Mouse (Mus musculus) ES-CJ7 (cell line): ENCODE measurements at regions not wholly inside any gene's neighbourhood (a gene's known extent, or its start where the extent isn't known, plus 50 kb on each side); places are given as distances from the start of the nearest gene placed in this dataset.
A peak's percentile ranks its signal among the peaks of the same experiment; 100 is the strongest.

Experiments used
- DNase-seq: peaks from one replicate; pipeline ENCODE4 v3.0.0; 2011; ENCODE audit warnings: low read depth, low spot score

DNA sequence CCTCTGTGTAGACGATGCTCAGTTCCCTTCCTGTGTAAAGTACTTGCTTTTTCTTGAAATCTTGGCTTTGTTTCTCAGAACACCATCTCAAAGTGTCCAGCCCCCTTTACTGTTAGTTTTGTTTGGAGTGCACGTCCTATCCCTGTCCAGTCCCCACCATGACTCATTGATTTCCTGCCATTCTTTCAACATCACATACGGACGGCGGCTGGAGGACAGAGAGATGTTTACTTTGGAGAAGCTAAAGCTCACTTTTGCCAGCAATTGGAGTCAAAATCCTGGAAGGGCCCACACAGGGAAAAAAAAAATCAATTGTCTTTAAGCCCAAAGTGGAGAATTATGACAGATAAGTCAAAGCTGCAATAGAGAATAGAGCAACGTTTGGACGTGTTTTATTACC lies 51.8 kb downstream of the Gm5426 start:
- DNase-seq: no peak

DNA sequence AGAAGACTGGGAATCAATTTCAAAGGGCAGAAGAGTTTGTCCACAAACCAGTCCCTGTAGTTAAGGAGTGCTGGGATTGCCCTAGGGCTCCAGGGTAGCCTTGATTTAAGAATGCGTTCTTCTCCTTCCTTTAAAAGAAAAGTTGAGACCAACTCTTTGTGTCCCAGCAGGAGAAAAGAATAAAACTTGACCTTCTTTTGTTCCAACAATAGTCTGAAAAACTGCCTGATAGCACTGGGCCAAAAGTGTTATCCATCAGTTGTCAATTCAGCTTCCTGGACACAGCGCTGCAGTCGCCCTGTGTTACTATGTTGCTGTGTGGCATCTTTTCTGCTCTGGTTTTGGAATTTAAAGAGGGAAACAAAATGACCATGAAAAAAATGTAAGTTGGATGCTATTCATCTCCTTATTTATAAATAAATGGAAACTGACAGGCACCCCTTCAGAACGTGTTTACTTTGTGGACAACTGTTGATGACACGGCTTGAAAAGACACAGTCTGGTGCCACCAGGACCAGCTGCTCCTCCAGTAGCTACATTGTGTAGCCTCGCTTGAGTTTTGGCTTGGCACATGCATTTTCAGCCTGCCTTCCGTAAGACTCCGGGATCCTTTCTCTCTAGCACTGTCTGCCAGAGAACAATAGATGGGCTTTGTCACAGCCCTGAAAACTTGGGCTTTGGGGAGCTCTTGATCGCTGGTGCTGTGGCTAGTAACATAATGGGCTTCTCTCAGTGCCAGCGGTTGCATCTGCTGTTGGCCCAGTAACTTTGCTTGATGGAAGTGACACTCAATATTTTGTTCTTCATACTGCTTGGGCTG lies 54.0 kb downstream of the Gm5426 start:
- DNase-seq: peak; percentile 27

DNA sequence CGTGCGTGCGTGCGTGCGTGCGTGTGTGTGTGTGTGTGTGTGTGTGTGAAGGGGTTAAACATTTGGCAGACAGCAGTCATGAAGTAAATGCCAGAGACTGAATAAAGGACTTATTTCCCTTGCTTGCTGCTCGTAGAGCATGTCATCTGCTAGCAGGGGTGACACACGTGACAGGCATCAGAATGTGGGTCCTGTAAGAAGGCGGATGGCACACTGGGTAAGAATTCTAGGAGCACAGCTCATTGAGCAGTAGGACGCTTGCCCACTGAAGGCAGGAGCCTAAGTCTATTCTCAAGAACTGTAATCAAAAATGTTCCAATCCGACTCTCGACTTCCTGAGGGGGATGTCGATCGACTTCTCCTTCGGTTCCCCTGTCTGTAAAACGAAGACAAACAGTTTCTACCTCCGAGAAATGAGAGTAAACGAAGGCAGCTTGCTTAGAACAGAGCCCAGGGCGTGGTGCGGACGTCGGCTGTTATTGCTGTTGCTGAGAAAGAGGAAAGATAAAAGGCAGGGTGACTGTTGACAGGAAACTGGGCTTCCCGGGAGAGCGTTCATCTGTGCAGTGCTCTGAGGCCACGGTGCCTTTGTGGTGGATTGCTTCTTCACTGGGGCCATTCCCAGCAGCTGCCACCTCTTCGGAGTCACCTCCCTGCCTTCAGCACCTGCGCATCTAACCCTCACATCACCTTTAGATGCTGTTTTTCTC lies 64.7 kb downstream of the Gm5426 start:
- DNase-seq: no peak

DNA sequence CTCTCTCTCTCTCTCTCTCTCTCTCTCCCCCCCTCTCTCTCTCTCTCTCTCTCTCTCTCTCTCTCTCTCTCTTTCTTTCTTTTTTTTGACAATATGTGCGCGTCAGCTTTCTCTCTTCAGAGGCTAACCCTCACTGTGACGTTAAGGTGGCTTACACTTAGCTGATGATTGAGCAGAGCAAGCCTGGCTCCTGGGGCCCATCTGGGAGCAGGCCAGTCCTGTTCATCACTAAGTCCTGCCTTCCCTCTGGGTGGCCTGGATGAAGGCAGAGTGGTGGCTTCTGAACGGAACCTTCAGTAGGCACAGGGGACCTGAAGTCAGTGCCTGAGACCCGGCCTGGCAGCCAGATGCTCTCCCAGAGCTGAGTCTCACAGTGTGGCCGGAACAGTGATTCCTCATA lies 65.5 kb downstream of the Gm5426 start:
- DNase-seq: no peak

DNA sequence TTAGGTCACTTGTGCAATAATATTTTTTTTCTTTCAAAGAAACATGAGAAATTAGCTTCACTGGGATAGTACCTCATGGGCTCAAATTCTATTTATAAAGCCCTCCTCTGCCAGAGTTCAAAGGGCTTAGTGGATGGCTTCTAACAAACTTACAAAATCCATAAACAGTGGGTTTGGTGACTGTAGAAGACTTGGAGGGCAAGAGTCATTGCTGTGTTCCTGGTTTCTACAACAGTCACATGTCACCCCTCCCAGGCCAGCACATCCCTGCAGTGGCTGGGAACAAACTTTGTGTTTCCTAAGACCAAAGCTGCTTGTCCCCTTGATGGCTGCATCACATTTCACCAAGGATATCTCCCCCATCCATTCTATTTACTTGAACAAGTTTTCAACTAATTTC lies 66.5 kb downstream of the Gm5426 start:
- DNase-seq: no peak

DNA sequence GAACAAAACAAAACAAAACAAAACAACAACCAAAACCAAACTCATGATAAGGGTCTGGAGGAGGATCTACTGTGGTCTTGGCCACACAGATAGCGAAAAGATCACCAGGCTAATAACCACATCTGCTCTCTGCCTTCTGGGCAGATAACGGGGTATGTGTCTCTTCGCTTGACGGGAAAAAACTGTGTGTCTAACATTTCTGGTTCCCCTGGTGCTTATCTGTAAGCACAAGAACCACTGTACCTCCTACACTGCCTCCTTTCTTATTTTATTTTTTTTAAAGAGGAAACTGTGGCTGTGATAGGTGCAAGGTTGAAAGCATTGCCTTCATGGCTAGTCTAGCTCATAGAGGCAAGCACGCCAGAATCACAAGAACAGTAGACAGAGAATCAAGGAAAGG lies 67.8 kb downstream of the Gm5426 start:
- DNase-seq: no peak

DNA sequence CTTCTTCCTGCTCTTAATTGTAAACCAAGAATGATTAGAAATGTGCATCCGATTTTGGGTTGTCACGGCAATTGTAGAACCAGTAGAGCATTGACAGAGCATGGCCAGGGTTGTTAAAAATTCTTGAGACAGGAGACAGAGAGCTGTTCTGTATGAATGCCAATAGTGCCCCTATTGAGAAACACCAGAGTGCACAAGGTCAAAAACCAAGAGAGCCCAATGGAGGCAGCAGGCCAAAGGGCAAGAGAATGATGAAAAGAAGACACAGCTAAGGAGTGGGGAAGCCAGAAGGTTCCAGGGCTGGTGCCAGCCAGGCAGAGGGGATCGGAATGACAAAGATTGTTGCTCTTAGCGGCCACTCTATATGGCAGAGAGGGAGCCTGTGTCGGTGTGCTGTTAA lies 72.8 kb downstream of the Gm5426 start:
- DNase-seq: no peak

DNA sequence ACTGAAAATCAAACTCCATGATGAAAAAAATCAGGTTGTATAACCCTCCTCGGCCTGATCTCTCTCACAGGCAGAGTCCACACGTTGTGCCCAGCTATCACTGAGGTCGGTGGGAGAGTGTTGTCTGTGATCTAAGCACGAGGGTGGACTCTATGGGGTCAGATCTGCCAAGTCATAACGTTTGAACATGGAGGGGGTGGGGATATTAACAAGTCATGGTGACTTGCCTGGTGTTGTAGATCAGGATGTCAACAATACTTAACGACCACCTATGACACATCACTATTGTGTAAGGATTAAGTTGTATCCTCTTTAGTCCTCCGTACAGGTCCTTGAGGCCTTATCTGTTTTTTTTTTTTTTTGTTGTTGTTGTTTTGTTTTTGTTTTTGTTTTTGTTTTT lies 74.8 kb downstream of the Gm5426 start:
- no peak for DNase-seq

DNA sequence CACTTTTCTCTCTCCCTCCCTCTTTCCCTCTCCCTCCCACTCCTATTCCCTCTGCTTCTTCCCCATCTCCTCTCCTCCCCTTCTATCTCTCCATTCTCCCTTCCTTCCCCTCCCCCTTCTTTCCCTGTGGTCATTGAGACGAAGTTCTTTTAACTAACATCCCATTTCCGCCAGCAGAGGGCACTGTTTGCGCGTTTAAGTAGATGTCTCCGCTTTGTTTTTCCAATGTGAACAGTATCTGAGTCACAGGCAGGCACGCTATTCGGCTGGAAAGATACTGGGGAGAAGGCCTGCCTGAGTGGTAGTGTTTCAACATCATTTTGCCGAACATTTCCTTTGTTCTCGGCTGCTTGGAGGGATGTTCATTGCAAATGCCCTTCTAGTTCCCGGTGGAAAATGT lies 77.5 kb downstream of the Gm5426 start:
- peak; percentile 89 for DNase-seq

DNA sequence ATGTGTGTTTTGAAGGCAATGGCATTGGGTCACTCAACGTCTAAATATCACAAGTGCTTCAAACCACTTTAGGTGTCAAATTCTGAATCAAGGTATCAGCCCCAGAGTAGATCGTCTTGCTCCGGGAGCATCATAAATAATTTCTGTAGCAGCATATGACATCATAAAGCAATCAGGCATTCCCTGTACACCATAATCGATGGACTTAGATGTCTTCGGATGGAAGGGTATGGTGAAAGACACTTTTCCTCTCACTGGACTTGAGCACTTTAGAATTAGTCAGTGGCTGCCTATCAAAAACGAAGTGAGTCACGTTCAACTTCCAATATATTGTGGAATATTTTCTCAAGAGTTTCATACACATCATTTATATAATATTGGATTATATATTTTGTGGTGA lies 77.9 kb downstream of the Gm5426 start:
- DNase-seq: no peak

DNA sequence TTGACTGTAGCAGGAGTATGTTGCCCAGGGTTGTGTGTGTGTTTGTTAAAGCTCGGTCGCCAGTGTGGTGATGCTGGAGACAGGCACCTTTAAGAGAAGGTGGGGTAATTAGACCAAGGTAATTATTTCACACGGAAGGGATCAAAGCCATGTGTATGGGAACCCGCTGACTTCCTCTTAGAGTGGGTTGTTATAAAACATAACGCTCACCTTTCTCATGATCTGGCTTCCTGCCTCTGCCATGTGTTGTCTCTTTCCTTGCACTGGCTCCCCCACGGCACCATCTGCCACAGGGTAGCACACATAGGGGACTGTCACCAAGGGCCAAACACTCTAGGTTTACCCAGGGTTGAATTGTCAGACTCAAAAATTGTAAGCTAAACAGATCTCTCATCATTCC lies 78.5 kb downstream of the Gm5426 start:
- no peak for DNase-seq

DNA sequence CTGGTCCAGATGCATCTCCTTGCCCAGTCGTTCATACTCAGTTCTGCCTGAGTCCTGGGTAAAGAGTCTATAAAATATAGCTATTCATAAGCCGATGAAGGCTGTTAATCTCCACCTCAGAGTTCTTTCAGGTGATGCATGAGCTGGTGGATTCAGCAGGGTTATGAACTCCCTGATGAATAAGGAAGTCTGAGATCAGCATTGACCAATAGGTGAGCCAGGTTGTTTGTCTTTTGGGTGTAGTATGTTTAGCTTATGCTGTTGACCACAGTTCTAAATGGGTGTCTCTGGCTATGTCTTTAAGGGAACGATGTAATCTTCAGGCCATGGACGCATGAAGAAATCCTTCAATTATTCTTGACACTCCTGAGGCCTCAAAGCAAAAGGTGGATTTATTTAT lies 84.3 kb downstream of the Gm5426 start:
- no peak for DNase-seq

DNA sequence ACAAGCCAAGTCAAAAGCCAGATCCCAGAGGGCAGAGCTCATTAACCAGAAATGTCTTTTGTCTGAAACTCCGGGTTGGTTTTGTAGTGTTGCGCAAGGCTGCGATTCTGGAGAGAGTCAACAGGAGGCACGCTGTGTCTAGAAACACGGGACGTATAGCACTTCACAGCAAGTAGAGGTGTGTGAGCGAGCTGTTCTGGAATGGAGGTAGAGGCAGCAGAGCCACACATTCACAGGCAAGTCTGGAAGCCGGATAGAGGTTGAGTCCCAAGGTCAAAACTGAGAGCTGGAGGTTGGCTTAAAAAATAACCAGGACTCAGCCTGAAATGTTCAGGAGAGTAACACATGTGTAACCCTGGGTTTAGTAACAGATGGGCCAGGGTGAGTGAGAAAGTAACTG lies 94.0 kb downstream of the Gm5426 start:
- peak; percentile 21 for DNase-seq

DNA sequence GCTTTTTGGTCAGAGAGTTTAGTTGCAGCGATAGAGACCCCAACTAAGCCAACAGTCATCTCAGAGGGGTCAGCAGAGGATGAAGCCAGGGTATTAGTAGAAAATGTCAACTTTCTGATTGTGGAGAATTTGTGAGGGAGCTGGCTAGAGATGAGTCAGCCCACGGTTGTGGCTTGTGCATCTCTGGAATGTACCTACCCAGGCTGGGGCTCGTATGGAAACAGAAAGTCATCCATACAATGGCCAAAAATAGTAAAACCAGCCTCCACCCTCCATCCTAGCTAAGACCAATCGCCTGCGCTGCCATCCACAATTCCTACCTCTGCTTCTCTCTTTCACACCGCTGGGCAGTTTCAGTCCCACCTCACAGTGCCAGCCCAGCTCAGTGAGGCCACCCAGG lies 94.9 kb downstream of the Gm5426 start:
- DNase-seq: no peak

DNA sequence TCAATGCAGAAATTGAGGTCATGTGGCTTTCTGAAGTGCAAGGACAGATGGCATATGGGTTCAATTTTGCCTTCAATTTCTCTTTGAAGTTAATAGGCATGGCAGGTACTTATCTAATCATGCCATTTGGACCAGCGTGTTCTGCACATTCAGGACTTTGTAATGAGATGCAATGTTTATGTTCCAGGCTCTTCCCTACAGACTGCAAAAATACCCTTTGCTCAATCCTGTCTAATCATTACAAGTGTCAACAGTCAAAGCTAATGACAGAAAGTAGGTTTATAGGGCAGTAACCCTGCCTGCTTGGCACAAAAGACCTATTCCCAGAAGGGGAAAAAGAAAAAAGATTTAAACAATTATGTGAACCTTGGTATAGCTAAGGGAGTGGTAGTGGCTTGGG lies 96.5 kb downstream of the Gm5426 start:
- DNase-seq: no peak

DNA sequence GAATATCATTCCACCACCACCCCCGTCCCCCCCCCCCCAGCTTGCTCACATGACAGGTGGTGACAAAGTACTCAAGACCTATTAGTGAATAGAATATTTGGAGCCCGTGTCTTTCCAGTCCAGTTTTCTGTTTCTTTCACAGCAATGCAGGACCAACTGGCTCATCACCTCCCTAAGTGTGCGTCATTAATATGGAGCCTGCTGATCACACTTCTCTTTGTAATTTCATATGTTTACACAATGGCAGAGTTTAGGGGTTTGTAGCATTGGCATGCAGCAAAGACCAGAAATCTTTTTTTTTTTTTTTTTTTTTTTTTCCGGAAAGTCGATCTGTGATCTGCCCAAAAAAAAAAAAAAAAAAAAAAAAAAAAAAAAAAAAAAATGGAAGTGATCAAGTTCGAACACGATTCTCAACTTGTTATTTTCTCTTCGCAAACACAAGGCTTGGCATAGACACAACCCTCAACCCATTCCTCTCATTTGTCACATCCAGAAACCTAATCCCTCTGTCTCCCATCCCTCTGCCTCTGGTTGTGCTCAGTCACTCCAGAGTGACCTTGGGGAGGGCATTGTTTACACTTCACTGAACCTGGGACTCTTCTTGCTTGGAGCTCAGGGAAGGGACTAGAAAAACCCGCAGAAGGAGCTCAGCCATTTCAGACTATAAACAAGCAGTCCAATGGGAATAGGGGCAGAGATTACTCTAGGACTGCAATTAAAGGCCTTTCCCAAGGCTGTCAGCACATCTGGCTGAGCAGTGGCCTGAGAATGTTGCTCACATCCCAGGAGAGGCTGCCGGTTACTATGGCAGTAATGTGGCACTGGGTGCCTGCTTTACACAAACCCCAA lies 98.4 kb downstream of the Gm5426 start:
- DNase-seq: no peak

DNA sequence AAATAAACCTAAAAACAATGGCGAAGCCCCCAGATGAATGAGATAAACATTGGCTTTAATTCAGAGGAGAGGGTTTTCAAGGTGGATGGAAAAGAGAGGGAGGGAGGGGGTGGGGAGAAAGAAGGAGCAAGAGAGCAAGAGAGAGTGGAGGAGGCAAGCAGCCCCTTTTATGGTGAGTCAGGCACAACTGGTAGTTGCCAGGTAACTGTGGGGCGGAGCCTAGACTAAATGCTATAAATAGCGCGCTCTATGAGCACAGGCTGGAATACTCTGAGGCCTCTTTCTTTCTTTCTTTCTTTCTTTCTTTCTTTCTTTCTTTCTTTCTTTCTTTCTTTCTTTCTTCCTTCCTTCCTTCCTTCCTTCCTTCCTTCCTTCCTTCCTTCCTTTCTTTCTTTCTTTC lies 99.6 kb downstream of the Gm5426 start:
- peak; percentile 19 for DNase-seq

DNA sequence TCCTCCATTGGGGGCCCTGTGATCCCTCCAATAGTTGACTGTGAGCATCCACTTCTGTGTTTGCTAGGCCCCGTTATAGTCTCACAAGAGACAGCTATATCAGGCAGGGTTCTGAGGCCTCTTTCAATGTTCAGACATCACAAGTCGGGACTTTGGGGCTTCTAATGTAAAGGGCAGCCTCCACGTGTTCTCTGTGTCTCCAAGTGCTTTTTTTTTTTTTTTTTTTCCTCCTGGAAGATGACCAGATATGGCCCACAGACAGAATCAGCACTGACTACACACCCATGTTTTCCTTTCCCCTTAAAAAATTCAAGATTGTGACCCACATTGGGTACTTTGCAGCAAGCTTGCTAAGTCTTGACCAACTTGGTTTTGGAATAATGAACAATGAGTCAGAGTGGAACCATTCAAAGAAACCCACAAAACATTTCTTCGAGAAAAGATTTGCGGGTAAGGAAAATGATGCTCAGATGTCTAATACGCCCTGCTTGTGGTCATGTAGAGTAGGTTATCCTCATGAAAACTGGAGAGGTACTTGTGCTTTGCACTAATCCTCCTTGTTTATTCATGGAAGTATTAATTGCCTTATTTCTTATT lies 100.5 kb downstream of the Gm5426 start:
- DNase-seq: no peak

DNA sequence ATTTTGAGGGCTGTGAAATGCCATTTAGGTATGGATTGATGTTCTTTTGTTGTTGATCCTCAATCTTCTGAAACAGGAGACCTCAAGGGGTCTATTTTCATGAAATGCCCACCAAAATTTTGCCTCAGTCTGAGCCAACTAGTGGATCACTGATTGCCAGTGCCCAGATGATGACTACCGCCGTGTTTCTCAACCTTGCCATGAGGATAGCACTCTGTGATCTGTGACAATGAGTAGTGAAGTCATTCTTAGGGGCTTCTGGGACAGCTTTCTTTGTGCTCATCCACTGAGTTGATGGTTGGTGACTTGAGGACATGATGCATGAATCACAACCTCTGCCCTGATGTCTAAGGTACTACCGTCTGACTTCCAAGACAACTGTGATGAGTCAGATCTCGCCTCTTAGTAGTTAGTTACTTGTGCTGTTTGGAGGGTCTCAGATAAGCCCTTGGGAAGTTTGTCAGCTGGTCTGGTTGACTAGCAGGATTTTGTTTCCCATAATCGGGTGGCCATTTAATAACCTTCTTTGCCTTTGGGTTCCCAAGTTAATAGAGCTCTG lies 101.2 kb downstream of the Gm5426 start:
- no peak for DNase-seq

DNA sequence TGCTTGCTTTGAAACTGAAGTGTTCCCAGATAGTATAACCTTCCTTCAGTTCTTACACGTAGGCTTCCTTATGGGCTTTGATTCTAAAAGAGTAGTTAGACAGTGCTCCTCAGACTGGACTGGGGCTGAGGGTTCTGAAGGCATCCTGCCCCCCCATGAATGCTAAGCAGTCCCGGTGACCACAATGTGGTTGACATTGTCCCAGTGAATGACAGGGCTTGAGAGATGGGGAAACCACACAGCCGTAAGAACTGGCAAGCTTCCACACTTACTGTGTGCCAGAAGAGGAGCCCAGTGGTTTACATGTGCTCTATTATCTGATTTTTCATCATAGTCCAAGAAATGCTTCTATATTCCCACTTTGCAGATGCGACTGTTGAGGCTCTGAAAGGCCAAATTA lies 101.8 kb downstream of the Gm5426 start:
- no peak for DNase-seq

DNA sequence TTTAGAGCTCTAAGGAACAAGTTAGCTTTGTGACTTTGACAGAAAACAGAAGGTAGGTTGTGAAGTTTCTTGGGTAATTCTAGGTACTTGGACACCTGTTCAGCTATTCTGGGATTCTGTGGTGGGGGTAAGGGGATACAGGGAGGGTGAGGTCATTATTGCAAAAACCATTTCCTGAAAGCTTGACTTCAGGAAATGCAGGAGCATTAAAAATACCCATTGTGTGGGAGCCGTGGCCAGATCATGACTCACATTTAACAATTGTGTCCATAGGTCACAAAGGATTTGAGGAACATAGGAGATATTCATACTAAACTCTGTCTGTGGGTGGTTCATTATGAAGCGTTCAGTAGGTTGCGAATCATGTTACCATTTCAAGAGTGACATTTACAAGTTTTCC lies 102.4 kb downstream of the Gm5426 start:
- no peak for DNase-seq

DNA sequence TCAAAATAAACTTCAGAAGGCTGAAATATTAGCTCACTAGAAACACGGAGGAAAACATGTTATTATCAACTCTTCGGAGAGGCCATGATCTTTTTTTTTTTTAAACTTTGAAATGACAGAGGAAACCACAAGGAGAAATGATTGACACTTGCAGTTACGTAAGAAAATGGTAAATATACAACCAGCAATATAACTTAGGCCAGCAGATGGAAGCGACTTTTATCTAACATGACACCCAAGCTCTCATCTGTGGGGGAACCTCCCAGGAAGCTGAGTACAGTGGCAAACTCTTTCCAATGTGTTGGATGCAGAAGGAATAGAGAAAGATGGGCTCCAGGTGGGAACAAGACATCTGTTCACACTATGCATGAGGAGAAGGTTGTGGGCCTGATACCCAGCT lies 104.2 kb downstream of the Gm5426 start:
- no peak for DNase-seq
